Mouse (Mus musculus): ENCODE results near the gene Flrt1. TPM values are rescaled to one million over a fixed set of nuclear protein-coding genes. Genes with fewer than 3 reads are reported as not detected.
A peak's percentile ranks its signal among the peaks of the same experiment; 100 is the strongest.
"Not testable (repeated sequence)": the region's sequence is repeated elsewhere in the genome, so short reads cannot be mapped to it uniquely, and the experiment has no call there.

Gene Flrt1
- polyA plus RNA-seq, 1 experiment from 2014 or later = 1.9 TPM

GRCm38 (mm10) chr19:7078271-7078670, 27.3 kb downstream of the Flrt1 start:
- no peak overlapping the region for H3K9ac ChIP-seq (ENCODE audit: low read depth, low read length)
- H3K4me2 ChIP-seq (ENCODE audit: low read depth, low read length) = no peak overlapping the region
- H3K27me3 ChIP-seq (replicated peaks; ENCODE audit: control insufficient read depth, insufficient read depth, low read length) = 0 out of 2 replicates have a peak, but pooled peaks cover 3% of the 10 kb centered on the region
- WGBS = 89% methylated on average over 7 of the region's 7 CpGs
- H3K27ac ChIP-seq (ENCODE audit: low read length) = no peak overlapping the region
- no peaks in the 10 kb centered on the region for H3K36me3 ChIP-seq (ENCODE audit: control insufficient read depth, insufficient read depth, low read length)
- H3K4me1 ChIP-seq (ENCODE audit: control insufficient read depth, insufficient read depth, low read length) = no peaks in the 10 kb centered on the region
- no peak for ATAC-seq
- no peaks in the 10 kb centered on the region for H3K9me3 ChIP-seq (ENCODE audit: control insufficient read depth, low read length)
- H3K4me3 ChIP-seq (ENCODE audit: low read length) = no peak overlapping the region

- no peaks in the 10 kb centered on the region for H3K9me3 ChIP-seq (ENCODE audit: control insufficient read depth, low read length)
- 0 out of 2 replicates have a peak, but pooled peaks cover 2% of the 10 kb centered on the region for H3K27me3 ChIP-seq (replicated peaks; ENCODE audit: control insufficient read depth, insufficient read depth, low read length)
- H3K27ac ChIP-seq (ENCODE audit: low read length) = no peak overlapping the region
- no peak overlapping the region for H3K4me3 ChIP-seq (ENCODE audit: low read length)
- H3K4me2 ChIP-seq (ENCODE audit: low read depth, low read length) = no peak overlapping the region
- no peaks in the 10 kb centered on the region for H3K4me1 ChIP-seq (ENCODE audit: control insufficient read depth, insufficient read depth, low read length)
- WGBS = 63% methylated on average over 9 of the region's 9 CpGs
- no peak for ATAC-seq
- no peaks in the 10 kb centered on the region for H3K36me3 ChIP-seq (ENCODE audit: control insufficient read depth, insufficient read depth, low read length)
- no peak overlapping the region for H3K9ac ChIP-seq (ENCODE audit: low read depth, low read length)
These were observed 27.9 kb downstream of the Flrt1 start for GRCm38 (mm10) chr19:7077666-7078065.

- H3K4me2 ChIP-seq (ENCODE audit: low read depth, low read length); H3K9ac ChIP-seq (ENCODE audit: low read depth, low read length); H3K27me3 ChIP-seq (replicated peaks; ENCODE audit: control insufficient read depth, insufficient read depth, low read length); H3K4me1 ChIP-seq (ENCODE audit: control insufficient read depth, insufficient read depth, low read length); H3K36me3 ChIP-seq (ENCODE audit: control insufficient read depth, insufficient read depth, low read length); H3K4me3 ChIP-seq (ENCODE audit: low read length); ATAC-seq; H3K9me3 ChIP-seq (ENCODE audit: control insufficient read depth, low read length); H3K27ac ChIP-seq (ENCODE audit: low read length): not testable (repeated sequence)
- whole genome bisulfite sequencing = 69% methylated on average over 11 of the region's 11 CpGs
These were observed 30.2 kb downstream of the Flrt1 start for GRCm38 (mm10) chr19:7075336-7075735.

- no peak overlapping the region for H3K4me2 ChIP-seq (ENCODE audit: low read depth, low read length)
- H3K9me3 ChIP-seq (ENCODE audit: control insufficient read depth, low read length) = no peaks in the 10 kb centered on the region
- no peak for ATAC-seq
- no peak overlapping the region for H3K4me3 ChIP-seq (ENCODE audit: low read length)
- H3K4me1 ChIP-seq (ENCODE audit: control insufficient read depth, insufficient read depth, low read length) = peaks cover 16% of the 10 kb centered on the region
- no peak overlapping the region for H3K27ac ChIP-seq (ENCODE audit: low read length)
- peaks cover 6% of the 10 kb centered on the region; the same call in 1 of the 2 replicates for H3K27me3 ChIP-seq (replicated peaks; ENCODE audit: control insufficient read depth, insufficient read depth, low read length)
- no peaks in the 10 kb centered on the region for H3K36me3 ChIP-seq (ENCODE audit: control insufficient read depth, insufficient read depth, low read length)
- 54% methylated on average over 12 of the region's 12 CpGs for WGBS
- no peak overlapping the region for H3K9ac ChIP-seq (ENCODE audit: low read depth, low read length)
These were observed 31.3 kb downstream of the Flrt1 start for GRCm38 (mm10) chr19:7073997-7074781.

GRCm38 (mm10) chr19:7072221-7072620, 33.3 kb downstream of the Flrt1 start:
- peaks cover 17% of the 10 kb centered on the region; the same call in 1 of the 2 replicates for H3K27me3 ChIP-seq (replicated peaks; ENCODE audit: control insufficient read depth, insufficient read depth, low read length)
- H3K27ac ChIP-seq (ENCODE audit: low read length) = no peak overlapping the region
- no peak overlapping the region for H3K4me3 ChIP-seq (ENCODE audit: low read length)
- H3K4me2 ChIP-seq (ENCODE audit: low read depth, low read length) = no peak overlapping the region
- H3K36me3 ChIP-seq (ENCODE audit: control insufficient read depth, insufficient read depth, low read length) = no peaks in the 10 kb centered on the region
- WGBS = 67% methylated on average over 6 of the region's 6 CpGs
- 0 out of 2 replicates have a peak overlapping the region, but pooled peaks have one; percentile 3 for H3K9ac ChIP-seq (ENCODE audit: low read depth, low read length)
- ATAC-seq = no peak
- H3K4me1 ChIP-seq (ENCODE audit: control insufficient read depth, insufficient read depth, low read length) = peaks cover 27% of the 10 kb centered on the region
- no peaks in the 10 kb centered on the region for H3K9me3 ChIP-seq (ENCODE audit: control insufficient read depth, low read length)

- no peak overlapping the region for H3K9ac ChIP-seq (ENCODE audit: low read depth, low read length)
- no peak overlapping the region for H3K4me3 ChIP-seq (ENCODE audit: low read length)
- ATAC-seq = no peak
- no peaks in the 10 kb centered on the region for H3K9me3 ChIP-seq (ENCODE audit: control insufficient read depth, low read length)
- no peak overlapping the region for H3K27ac ChIP-seq (ENCODE audit: low read length)
- 30% methylated on average over 4 of the region's 4 CpGs for WGBS
- H3K4me2 ChIP-seq (ENCODE audit: low read depth, low read length) = no peak overlapping the region
- peaks cover 39% of the 10 kb centered on the region for H3K4me1 ChIP-seq (ENCODE audit: control insufficient read depth, insufficient read depth, low read length)
- H3K27me3 ChIP-seq (replicated peaks; ENCODE audit: control insufficient read depth, insufficient read depth, low read length) = peaks cover 17% of the 10 kb centered on the region; the same call in 1 of the 2 replicates
- H3K36me3 ChIP-seq (ENCODE audit: control insufficient read depth, insufficient read depth, low read length) = no peaks in the 10 kb centered on the region
These were observed 34.8 kb downstream of the Flrt1 start for GRCm38 (mm10) chr19:7070775-7071174.

GRCm38 (mm10) chr19:7069781-7070763, 35.5 kb downstream of the Flrt1 start:
- Histone ChIP-seq H3K4me2 (ENCODE audit: low read depth, low read length) (peak overlapping the region; percentile 43), H3K9ac (ENCODE audit: low read depth, low read length) (peak overlapping the region; percentile 58), H3K4me1 (ENCODE audit: control insufficient read depth, insufficient read depth, low read length) (peaks cover 39% of the 10 kb centered on the region), H3K9me3 (ENCODE audit: control insufficient read depth, low read length) (no peaks in the 10 kb centered on the region), H3K27ac (ENCODE audit: low read length) (no peak overlapping the region), H3K36me3 (ENCODE audit: control insufficient read depth, insufficient read depth, low read length) (no peaks in the 10 kb centered on the region), H3K4me3 (ENCODE audit: low read length) (peak overlapping the region; percentile 28), H3K27me3 (replicated peaks; ENCODE audit: control insufficient read depth, insufficient read depth, low read length) (peaks cover 17% of the 10 kb centered on the region; the same call in 1 of the 2 replicates)
- ATAC-seq = no peak
- WGBS = 18% methylated on average over 35 of the region's 35 CpGs

GRCm38 (mm10) chr19:7068661-7069531, 36.6 kb downstream of the Flrt1 start:
- Histone ChIP-seq H3K27ac (ENCODE audit: low read length) (no peak overlapping the region), H3K4me3 (ENCODE audit: low read length) (no peak overlapping the region), H3K36me3 (ENCODE audit: control insufficient read depth, insufficient read depth, low read length) (no peaks in the 10 kb centered on the region), H3K4me2 (ENCODE audit: low read depth, low read length) (0 out of 2 replicates have a peak overlapping the region, but pooled peaks have one; percentile 9), H3K9ac (ENCODE audit: low read depth, low read length) (no peak overlapping the region), H3K27me3 (replicated peaks; ENCODE audit: control insufficient read depth, insufficient read depth, low read length) (peaks cover 17% of the 10 kb centered on the region; the same call in 1 of the 2 replicates), H3K9me3 (ENCODE audit: control insufficient read depth, low read length) (no peaks in the 10 kb centered on the region), H3K4me1 (ENCODE audit: control insufficient read depth, insufficient read depth, low read length) (peaks cover 39% of the 10 kb centered on the region)
- ATAC-seq = no peak
- WGBS = 60% methylated on average over 11 of the region's 11 CpGs
